In genomic region chrX:141475110-141475509, GRCm38 (mm10) we compare ENCODE assay signal across 8 mouse cellular contexts. TPM values are rescaled to one million over a fixed set of nuclear protein-coding genes. Genes with fewer than 3 reads are reported as not detected.
DNase-seq lines count a peak whose midpoint lies in the region; ATAC-seq and TF ChIP-seq lines count a peak whose summit lies in the region.

TSS of gene Col4a5 (plus strand) at chrX:141475385.

- H3K9me3 ChIP-seq in embryonic facial prominence, embryonic 15.5 days (replicated peaks) = no peaks in the 10 kb centered on the region
- no peaks in the 10 kb centered on the region for H3K9me3 ChIP-seq in heart, embryonic 10.5 days
- no peaks in the 10 kb centered on the region for H3K9me3 ChIP-seq in midbrain, embryonic 16.5 days (replicated peaks; ENCODE audit: control insufficient read depth, low read length, poor library complexity, severe bottlenecking)

- no peak; the same call in 1 of the 2 replicates for ATAC-seq in embryonic facial prominence, embryonic 15.5 days (ENCODE audit: insufficient number of reproducible peaks, low FRiP score, low TSS enrichment, low read depth)
- peak; percentile 76; the same call in 1 of the 2 replicates for ATAC-seq in midbrain, embryonic 16.5 days

- no peaks in the 10 kb centered on the region for H3K4me1 ChIP-seq in embryonic facial prominence, embryonic 15.5 days
- no peaks in the 10 kb centered on the region for H3K4me1 ChIP-seq in heart, embryonic 10.5 days
- no peaks in the 10 kb centered on the region for H3K4me1 ChIP-seq in liver, adult 2 months (ENCODE audit: control insufficient read depth, insufficient read depth, low read length)
- no peaks in the 10 kb centered on the region for H3K4me1 ChIP-seq in midbrain, embryonic 16.5 days (ENCODE audit: control insufficient read depth, insufficient read depth, low read length)
- no peaks in the 10 kb centered on the region for H3K4me1 ChIP-seq in testis, adult 2 months (ENCODE audit: control insufficient read depth, insufficient read depth, low read length)

- WGBS in embryonic facial prominence, embryonic 15.5 days = 13% methylated on average over 13 of the region's 13 CpGs
- WGBS in heart, embryonic 10.5 days = 4% methylated on average over 13 of the region's 13 CpGs
- WGBS in liver, adult 2 months = 2% methylated on average over 13 of the region's 13 CpGs
- WGBS in midbrain, embryonic 16.5 days = 14% methylated on average over 12 of the region's 13 CpGs

- peaks cover 11% of the 10 kb centered on the region for H3K27me3 ChIP-seq in embryonic facial prominence, embryonic 15.5 days
- H3K27me3 ChIP-seq in heart, embryonic 10.5 days (ENCODE audit: insufficient read depth, poor library complexity, severe bottlenecking) = peaks cover 10% of the 10 kb centered on the region; the same call in 1 of the 2 replicates
- no peaks in the 10 kb centered on the region for H3K27me3 ChIP-seq in liver, adult 2 months (ENCODE audit: control insufficient read depth, insufficient read depth, low read length)
- peaks cover 13% of the 10 kb centered on the region for H3K27me3 ChIP-seq in midbrain, embryonic 16.5 days (ENCODE audit: control insufficient read depth, insufficient read depth, low read depth, low read length)
- H3K27me3 ChIP-seq in testis, adult 2 months (ENCODE audit: control insufficient read depth, insufficient read depth, low read length) = no peaks in the 10 kb centered on the region

- H3K36me3 ChIP-seq in embryonic facial prominence, embryonic 15.5 days = no peaks in the 10 kb centered on the region
- no peaks in the 10 kb centered on the region for H3K36me3 ChIP-seq in heart, embryonic 10.5 days
- H3K36me3 ChIP-seq in liver, adult 2 months (ENCODE audit: control insufficient read depth, insufficient read depth, low read length) = no peaks in the 10 kb centered on the region
- no peaks in the 10 kb centered on the region for H3K36me3 ChIP-seq in midbrain, embryonic 16.5 days (ENCODE audit: control insufficient read depth, insufficient read depth, low read length)
- H3K36me3 ChIP-seq in testis, adult 2 months (ENCODE audit: control insufficient read depth, insufficient read depth, low read length) = no peaks in the 10 kb centered on the region

- 0 out of 2 replicates have a peak within 1 kb of the TSS, but pooled peaks have one; percentile 4 for H3K9ac ChIP-seq in embryonic facial prominence, embryonic 15.5 days
- H3K9ac ChIP-seq in liver, adult 2 months (ENCODE audit: low read depth, low read length) = peak within 1 kb of the TSS; percentile 58
- H3K9ac ChIP-seq in midbrain, embryonic 16.5 days (ENCODE audit: low read depth, low read length) = 0 out of 2 replicates have a peak within 1 kb of the TSS, but pooled peaks have one; percentile 20

- DNase-seq in B cell, adult 2 months = peak; percentile 1 to 3
- DNase-seq in adrenal gland, postnatal 36 days = peak; percentile 77 to 82
- DNase-seq in heart, embryonic 10.5 days (ENCODE audit: low spot score) = peak; percentile 85
- peak; percentile 81 for DNase-seq in kidney, adult 8-10 months
- DNase-seq in liver, adult 2 months (ENCODE audit: extremely low read depth, low read depth, low spot score) = peak; percentile 41

- 0 out of 2 replicates have a peak within 1 kb of the TSS, but pooled peaks have one; percentile 11 for H3K27ac ChIP-seq in embryonic facial prominence, embryonic 15.5 days (replicated peaks)
- H3K27ac ChIP-seq in heart, embryonic 10.5 days = peak within 1 kb of the TSS; percentile 88
- no peak within 1 kb of the TSS for H3K27ac ChIP-seq in liver, adult 2 months (replicated peaks; ENCODE audit: insufficient read depth, low read depth, low read length)
- no peak within 1 kb of the TSS for H3K27ac ChIP-seq in midbrain, embryonic 16.5 days (ENCODE audit: low read length)
- H3K27ac ChIP-seq in testis, adult 2 months (ENCODE audit: control insufficient read depth, insufficient read depth, low read depth, low read length) = peak within 1 kb of the TSS; percentile 58

- TF ChIP-seq POLR2A in liver, adult 2 months (IDR thresholded peaks at IDR 0.05; ENCODE audit: extremely low read depth, insufficient read depth, low read length) = no peak
- TF ChIP-seq POLR2A in testis, adult 2 months (IDR thresholded peaks at IDR 0.05; ENCODE audit: control insufficient read depth, low read depth, low read length) = no peak

- no peak for TF ChIP-seq CTCF in liver, adult 2 months (IDR thresholded peaks at IDR 0.05; ENCODE audit: low read depth, low read length)
- TF ChIP-seq CTCF in testis, adult 2 months (IDR thresholded peaks at IDR 0.05; ENCODE audit: control insufficient read depth, insufficient read depth, insufficient replicate concordance, low read depth, low read length) = no peak

- H3K4me2 ChIP-seq in embryonic facial prominence, embryonic 15.5 days (replicated peaks) = peak within 1 kb of the TSS; percentile 58
- peak within 1 kb of the TSS; percentile 72 for H3K4me2 ChIP-seq in midbrain, embryonic 16.5 days (ENCODE audit: low read length)

- H3K79me2 ChIP-seq in liver, adult 2 months (ENCODE audit: control insufficient read depth, insufficient read depth, low read length) = no peaks in the 10 kb centered on the region

- H3K4me3 ChIP-seq in embryonic facial prominence, embryonic 15.5 days (replicated peaks) = peak within 1 kb of the TSS; percentile 46
- peak within 1 kb of the TSS; percentile 63 for H3K4me3 ChIP-seq in heart, embryonic 10.5 days
- H3K4me3 ChIP-seq in liver, adult 2 months (ENCODE audit: insufficient read depth, low read depth, low read length) = peak within 1 kb of the TSS; percentile 68
- peak within 1 kb of the TSS; percentile 41 for H3K4me3 ChIP-seq in midbrain, embryonic 16.5 days (ENCODE audit: low read depth, low read length)
- peak within 1 kb of the TSS; percentile 83 for H3K4me3 ChIP-seq in testis, adult 2 months (ENCODE audit: control insufficient read depth, low read depth, low read length)

RNA-seq across cellular contexts. Expression of gene Col4a5, which starts in this region (rescaled TPM):
- total RNA-seq in adrenal gland, postnatal 36 days (2021) = 10 to 100 TPM; 11.6 to 21.7 TPM
- polyA plus RNA-seq in embryonic facial prominence, embryonic 15.5 days (2015; fragmentation: Nextera tagmentation; extraction: Ambion mirVana) = 10.4 and 10.6 TPM in 2 replicates
- 31.2 and 49.2 TPM in 2 replicates for polyA plus RNA-seq in heart, embryonic 10.5 days (2016; fragmentation: Nextera tagmentation; extraction: Ambion mirVana)
- total RNA-seq in liver, adult 2 months (2014; rRNA removed) = 2.5 and 3.2 TPM in 2 replicates
- polyA plus RNA-seq in liver, adult 2 months (2012; rRNA removed) = 0.58 and 0.94 TPM in 2 replicates
- polyA plus RNA-seq in midbrain, embryonic 16.5 days (2015; fragmentation: Nextera tagmentation; extraction: Ambion mirVana) = 6.9 and 7.0 TPM in 2 replicates
- polyA plus RNA-seq in testis, adult 2 months (2012; rRNA removed) = 2.8 TPM in 2 replicates

Comparison
In these comparisons a context has a peak if more than half of its experiments do, and no peak if none do; other contexts are left out.
1. DNase-seq: peak in every context shown above with its lines; median percentile 85 in heart, embryonic 10.5 days; 81 in kidney, adult 8-10 months; 80 in adrenal gland, postnatal 36 days; 41 in liver, adult 2 months; 2 in B cell, adult 2 months.
2. H3K27ac ChIP-seq: peak in embryonic facial prominence, embryonic 15.5 days (single experiment), heart, embryonic 10.5 days (single experiment) and testis, adult 2 months (single experiment); none in liver, adult 2 months (single experiment) and midbrain, embryonic 16.5 days (single experiment).
3. H3K9ac ChIP-seq: peak in every context shown above with its lines; median percentile 58 in liver, adult 2 months; 20 in midbrain, embryonic 16.5 days; 4 in embryonic facial prominence, embryonic 15.5 days.
4. Peak in every context shown above with its lines, with median percentiles within 50 percentile points of each other: H3K4me3 ChIP-seq.